Mouse (Mus musculus) stomach, postnatal 0 days (tissue): ENCODE results near the gene Nfia.

Experiments used
- CTCF ChIP-seq: IDR thresholded peaks from 2 replicates; pipeline ENCODE4 v1.5.1; 2016; ENCODE audit warnings: antibody characterized with exemption, low read depth, mild to moderate bottlenecking, moderate library complexity
- EP300 ChIP-seq: optimal IDR thresholded peaks from 2 replicates; pipeline ENCODE3; 2016; ENCODE audit warnings: antibody characterized with exemption

DNA sequence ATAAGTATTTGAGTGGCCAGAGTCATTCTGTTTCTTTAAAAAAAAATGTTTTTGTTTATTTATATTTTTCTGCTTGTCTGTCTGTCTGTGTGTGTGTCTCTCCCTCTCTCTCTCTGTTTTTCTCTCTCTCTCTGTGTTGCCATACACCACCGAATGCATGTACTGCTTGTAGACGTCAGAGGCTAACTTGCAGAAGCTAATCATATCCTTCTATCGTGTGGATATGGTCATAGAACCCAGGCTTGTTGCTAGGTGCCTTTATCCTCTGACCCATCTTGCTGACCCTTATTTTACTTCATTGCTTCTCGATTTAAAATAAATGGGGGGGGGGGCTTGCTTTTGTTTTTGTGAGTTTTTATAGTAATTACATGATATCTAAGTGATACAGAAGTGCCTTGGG is 52.9 kb downstream of the Nfia start:
- TF ChIP-seq CTCF (no peak), EP300 (no peak)
